Mouse (Mus musculus): ENCODE data around the gene Gps2. TPM values are rescaled to one million over a fixed set of nuclear protein-coding genes. Genes with fewer than 3 reads are reported as not detected.
A peak's percentile ranks its signal among the peaks of the same experiment; 100 is the strongest.
"Not testable (repeated sequence)": the region's sequence is repeated elsewhere in the genome, so short reads cannot be mapped to it uniquely, and the experiment has no call there.

The Gps2 gene
- polyA plus RNA-seq, 1 experiment: 116 TPM

DNA sequence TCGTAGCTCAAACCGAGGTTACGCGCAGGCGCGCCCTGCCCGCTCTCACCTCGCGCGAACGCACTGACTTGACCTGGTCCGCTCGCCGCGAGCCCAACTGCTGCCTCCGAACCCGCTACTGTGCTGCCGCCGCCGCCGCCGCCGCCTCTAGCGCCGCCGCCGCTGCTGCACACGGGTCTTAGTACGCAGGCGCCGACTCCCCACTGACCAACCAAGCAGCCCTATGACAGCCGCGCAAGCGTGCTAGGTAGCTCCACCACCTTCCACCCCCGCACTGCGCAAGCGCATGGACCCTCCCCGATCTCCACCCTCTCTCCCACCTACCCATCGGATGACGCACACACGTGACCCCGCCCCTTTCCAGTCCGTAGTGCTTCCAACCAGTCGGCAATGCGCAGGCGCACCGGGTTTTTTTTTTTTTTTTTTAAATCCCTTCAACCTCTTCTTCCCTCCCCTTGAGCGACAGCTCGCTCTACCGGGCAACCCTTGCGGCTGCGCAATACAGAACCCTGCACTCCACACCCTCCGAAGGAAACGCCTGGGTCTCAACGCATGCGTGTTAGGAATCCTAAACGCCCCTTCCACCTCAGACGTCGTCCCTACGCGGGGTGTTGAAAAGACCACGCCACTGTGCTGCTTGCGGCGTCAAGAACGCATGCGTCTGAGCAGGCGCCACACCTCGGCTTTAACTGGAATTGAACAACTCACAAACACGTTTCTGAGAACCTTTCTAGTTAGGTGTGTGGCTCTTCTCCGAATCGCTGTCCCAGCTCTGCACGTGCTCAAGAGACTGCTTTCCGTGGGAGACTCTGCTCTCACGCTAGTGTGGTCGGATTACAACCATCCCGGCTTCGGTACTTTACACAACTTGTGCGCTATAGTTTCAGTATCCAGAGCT lies 7.7 kb downstream of the Gps2 start, which contains the start of gene Eif5a:
TSS of gene Eif5a (minus strand) at position 845 of the 898 bp plus-strand sequence.
- Histone ChIP-seq H3K36me3 (replicated peaks; ENCODE audit: low read length) (peaks cover 31% of the 10 kb centered on the region), H3K27me3 (replicated peaks) (no peaks in the 10 kb centered on the region), H3K4me3 (replicated peaks) (peak within 1 kb of the TSS; percentile 99), H3K4me1 (peaks cover 52% of the 10 kb centered on the region), H3K9me3 (no peaks in the 10 kb centered on the region)
- TF ChIP-seq GATA1 (IDR thresholded peaks at IDR 0.05; ENCODE audit: borderline replicate concordance, low read length) (no peak), FLI1 (IDR thresholded peaks at IDR 0.05; ENCODE audit: low read length) (no peak)

- Histone ChIP-seq H3K4me1 (peaks cover 43% of the 10 kb centered on the region), H3K36me3 (replicated peaks; ENCODE audit: low read length) (peaks cover 23% of the 10 kb centered on the region), H3K27me3 (replicated peaks) (no peaks in the 10 kb centered on the region), H3K9me3 (no peaks in the 10 kb centered on the region), H3K4me3 (replicated peaks) (peak overlapping the region; percentile 99)
- TF ChIP-seq FLI1 (IDR thresholded peaks at IDR 0.05; ENCODE audit: low read length): no peak
- TF ChIP-seq GATA1 (IDR thresholded peaks at IDR 0.05; ENCODE audit: borderline replicate concordance, low read length): no peak
Observed at GRCm38 (mm10) chr11:69922012-69922756, 8.5 kb downstream of the Gps2 start.

DNA sequence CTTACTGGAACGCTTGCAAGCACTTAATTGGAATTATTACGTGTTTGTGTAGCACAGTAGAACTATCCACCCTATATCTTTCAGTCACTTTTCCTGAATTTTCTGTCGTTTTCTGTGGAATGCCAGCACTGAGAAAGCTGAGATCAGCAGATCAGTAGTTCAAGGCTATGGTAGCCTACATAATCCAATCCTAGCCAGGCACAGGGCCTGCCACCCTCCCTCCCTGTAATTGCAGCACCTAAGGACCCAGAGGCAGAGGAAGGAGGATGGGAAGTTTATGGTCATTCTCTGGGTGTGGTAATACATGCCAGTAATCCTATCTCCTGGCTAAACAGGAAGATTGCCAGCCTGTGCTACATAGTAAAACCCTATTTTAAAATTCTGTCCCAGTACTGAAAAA lies 9.1 kb downstream of the Gps2 start:
- Histone ChIP-seq H3K36me3 (replicated peaks; ENCODE audit: low read length) (peaks cover 17% of the 10 kb centered on the region), H3K4me3 (replicated peaks) (peak overlapping the region; percentile 99), H3K9me3 (no peaks in the 10 kb centered on the region), H3K4me1 (peaks cover 37% of the 10 kb centered on the region), H3K27me3 (replicated peaks) (no peaks in the 10 kb centered on the region)
- TF ChIP-seq GATA1 (IDR thresholded peaks at IDR 0.05; ENCODE audit: borderline replicate concordance, low read length) (no peak), FLI1 (IDR thresholded peaks at IDR 0.05; ENCODE audit: low read length) (no peak)

GRCm38 (mm10) chr11:69927501-69927900 lies 13.8 kb downstream of the Gps2 start:
- no peaks in the 10 kb centered on the region for H3K9me3 ChIP-seq
- H3K27me3 ChIP-seq (replicated peaks): no peaks in the 10 kb centered on the region
- TF ChIP-seq FLI1 (IDR thresholded peaks at IDR 0.05; ENCODE audit: low read length) (no peak), GATA1 (IDR thresholded peaks at IDR 0.05; ENCODE audit: borderline replicate concordance, low read length) (no peak)
- H3K4me3 ChIP-seq (replicated peaks): no peak overlapping the region
- no peaks in the 10 kb centered on the region for H3K36me3 ChIP-seq (replicated peaks; ENCODE audit: low read length)
- peaks cover 33% of the 10 kb centered on the region for H3K4me1 ChIP-seq

- H3K4me3 ChIP-seq (replicated peaks): no peak overlapping the region
Observed at GRCm38 (mm10) chr11:69929712-69930111, 16.0 kb downstream of the Gps2 start.

GRCm38 (mm10) chr11:69930176-69930575 lies 16.5 kb downstream of the Gps2 start:
- H3K9me3 ChIP-seq; H3K4me3 ChIP-seq (replicated peaks); H3K36me3 ChIP-seq (replicated peaks; ENCODE audit: low read length); H3K27me3 ChIP-seq (replicated peaks): not testable (repeated sequence)
- H3K4me1 ChIP-seq: peaks cover 35% of the 10 kb centered on the region

More at GRCm38 (mm10) chr11:69929712-69930111, 16.0 kb downstream of the Gps2 start:
- TF ChIP-seq FLI1 (IDR thresholded peaks at IDR 0.05; ENCODE audit: low read length): no peak
- no peak for TF ChIP-seq GATA1 (IDR thresholded peaks at IDR 0.05; ENCODE audit: borderline replicate concordance, low read length)
- Histone ChIP-seq H3K27me3 (replicated peaks) (peaks cover 5% of the 10 kb centered on the region), H3K9me3 (no peaks in the 10 kb centered on the region), H3K4me1 (peaks cover 31% of the 10 kb centered on the region), H3K36me3 (replicated peaks; ENCODE audit: low read length) (no peaks in the 10 kb centered on the region)

GRCm38 (mm10) chr11:69930967-69931537 lies 17.4 kb downstream of the Gps2 start:
- H3K4me1 ChIP-seq: peaks cover 44% of the 10 kb centered on the region
- H3K4me3 ChIP-seq (replicated peaks): peak overlapping the region; percentile 40
- H3K9me3 ChIP-seq: no peaks in the 10 kb centered on the region
- no peaks in the 10 kb centered on the region for H3K36me3 ChIP-seq (replicated peaks; ENCODE audit: low read length)
- H3K27me3 ChIP-seq (replicated peaks): peaks cover 19% of the 10 kb centered on the region
- TF ChIP-seq FLI1 (IDR thresholded peaks at IDR 0.05; ENCODE audit: low read length) (no peak), GATA1 (IDR thresholded peaks at IDR 0.05; ENCODE audit: borderline replicate concordance, low read length) (no peak)

- H3K36me3 ChIP-seq (replicated peaks; ENCODE audit: low read length): no peaks in the 10 kb centered on the region
- H3K4me1 ChIP-seq: peaks cover 51% of the 10 kb centered on the region
- H3K4me3 ChIP-seq (replicated peaks): no peak overlapping the region
- H3K9me3 ChIP-seq: no peaks in the 10 kb centered on the region
- TF ChIP-seq GATA1 (IDR thresholded peaks at IDR 0.05; ENCODE audit: borderline replicate concordance, low read length) (no peak), FLI1 (IDR thresholded peaks at IDR 0.05; ENCODE audit: low read length) (no peak)
- H3K27me3 ChIP-seq (replicated peaks): peaks cover 26% of the 10 kb centered on the region
Observed at GRCm38 (mm10) chr11:69931769-69932168, 18.1 kb downstream of the Gps2 start.

DNA sequence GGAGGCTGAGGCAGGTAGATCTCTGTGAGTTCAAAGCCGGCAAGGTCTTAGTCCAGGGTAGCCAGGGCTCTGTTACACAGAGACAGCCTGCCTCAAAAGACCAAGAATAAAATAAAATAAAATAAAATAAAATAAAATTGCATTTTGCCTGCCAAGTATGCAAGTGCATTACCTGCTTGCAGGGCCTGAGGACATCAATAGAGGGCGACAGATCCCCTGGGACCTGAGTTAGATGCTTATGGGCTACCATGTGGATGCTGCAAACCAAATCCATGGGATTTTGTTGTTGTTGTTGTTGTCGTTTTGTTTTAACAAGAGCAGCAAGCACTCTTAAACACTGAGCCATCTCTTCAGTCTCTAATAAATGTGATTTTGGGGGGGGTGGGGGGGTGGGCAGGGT lies 18.6 kb downstream of the Gps2 start:
- Histone ChIP-seq H3K27me3 (replicated peaks) (peaks cover 31% of the 10 kb centered on the region), H3K4me1 (peaks cover 54% of the 10 kb centered on the region), H3K36me3 (replicated peaks; ENCODE audit: low read length) (no peaks in the 10 kb centered on the region), H3K9me3 (no peaks in the 10 kb centered on the region), H3K4me3 (replicated peaks) (no peak overlapping the region)
- TF ChIP-seq FLI1 (IDR thresholded peaks at IDR 0.05; ENCODE audit: low read length) (no peak), GATA1 (IDR thresholded peaks at IDR 0.05; ENCODE audit: borderline replicate concordance, low read length) (no peak)
